Mouse (Mus musculus): ENCODE results near the gene Tmem53.

- TF ChIP-seq CTCF (IDR thresholded peaks at IDR 0.05; ENCODE audit: borderline replicate concordance, control insufficient read depth, extremely low read depth, insufficient read depth, low read length, poor library complexity) (no peak), POLR2A (IDR thresholded peaks at IDR 0.05; ENCODE audit: control insufficient read depth, extremely low read depth, insufficient read depth, low read length, poor library complexity) (no peak)
Observed at GRCm38 (mm10) chr4:117202992-117203354, 48.8 kb upstream of the Tmem53 start.
